Mouse (Mus musculus) heart, adult 2 months (tissue): ENCODE data around the gene Gatd1. TPM values are rescaled to one million over a fixed set of nuclear protein-coding genes. Genes with fewer than 3 reads are reported as not detected.

Experiments
- DNase-seq, 2 experiments: peaks; one replicate each; pipeline ENCODE4 v3.0.0; 2021
- H3K27ac ChIP-seq: fragments of 200-600 bp; 2 replicates; pipeline ENCODE4 v1.8.1; 2022
- H3K27me3 ChIP-seq: fragments of 200-500 bp; 2 replicates; pipeline ENCODE4 v1.6.1; 2012; ENCODE audit warnings: mild to moderate bottlenecking, low read length, inconsistent platforms, mixed read lengths; ENCODE audit not compliant: control insufficient read depth, insufficient read depth
- H3K36me3 ChIP-seq: fragments of 200-500 bp; 2 replicates; pipeline ENCODE4 v1.6.1; 2012; ENCODE audit warnings: low read length, inconsistent platforms; ENCODE audit not compliant: control insufficient read depth, insufficient read depth
- H3K4me1 ChIP-seq: fragments of 200-500 bp; 2 replicates; pipeline ENCODE4 v1.6.1; 2011; ENCODE audit warnings: low read length; ENCODE audit not compliant: control insufficient read depth, insufficient read depth
- H3K4me3 ChIP-seq: fragments of 200-600 bp; 2 replicates; pipeline ENCODE4 v1.8.1; 2022
- H3K79me2 ChIP-seq: fragments of 200-500 bp; replicated peaks from 2 replicates; pipeline ENCODE4 v1.6.1; 2012; ENCODE audit warnings: mild to moderate bottlenecking, inconsistent platforms, low read length, moderate library complexity, mixed read lengths; ENCODE audit not compliant: control insufficient read depth, insufficient read depth
- H3K9ac ChIP-seq: fragments of 200-500 bp; 2 replicates; pipeline ENCODE4 v1.6.1; 2012; ENCODE audit warnings: low read depth, mild to moderate bottlenecking, control low read depth, inconsistent platforms, low read length, mixed read lengths
- CTCF ChIP-seq: fragments of 200-600 bp; IDR thresholded peaks from 2 replicates; pipeline ENCODE4 v1.8.1; 2022; ENCODE audit warnings: antibody characterized with exemption, mild to moderate bottlenecking, moderate library complexity
- EP300 ChIP-seq: fragments of 200-500 bp; IDR thresholded peaks from 2 replicates; pipeline ENCODE4 v1.6.1; 2011; ENCODE audit warnings: low read depth, low read length, control low read depth; ENCODE audit not compliant: insufficient read depth
- POLR2A ChIP-seq: fragments of 200-500 bp; IDR thresholded peaks from 2 replicates; pipeline ENCODE4 v1.6.1; 2011; ENCODE audit warnings: mild to moderate bottlenecking, low read depth, low read length, control low read depth; ENCODE audit not compliant: insufficient read depth
- WGBS: fragments of 180-500 bp; shearing (Covaris S2); methylation state at CpG from one replicate; pipeline ENCODE4 v1.1.7; 2018; 5-methylcytosine and 5-hydroxymethylcytosine counted together
- intact Hi-C: fragments of 180-260 bp; cut with DNase I; formaldehyde crosslinking; loops from one replicate; pipeline ENCODE4 v1.15.1; 2025
- long read RNA-seq: library from polyadenylated mRNA; stranded (forward); transcript quantifications from one replicate; pipeline ENCODE4 v2.0.0, GENCODE M21; 2021
- polyA plus RNA-seq: library from polyadenylated mRNA; depleted of rRNA; stranded (reverse); fragments of >200 nt; gene quantifications from 2 replicates; pipeline ENCODE4 v1.2.3, GENCODE M21; 2012; rRNA removed
- total RNA-seq, 2 experiments: library from RNA; stranded (reverse); gene quantifications; 2 replicates each; pipeline ENCODE4 v1.2.3; 2021

Gatd1 gene
- total RNA-seq (10 to 100 TPM; 13.4 to 14.9 TPM), polyA plus RNA-seq (23.4 and 29.5 TPM in 2 replicates)
- long read RNA-seq, transcript Gatd1-201 (8 exons, 1,898 nt) = major isoform, 6 of 7 reads
- long read RNA-seq, partial matches to known transcripts = 0 of 7 reads
- long read RNA-seq, other reads (novel, unspliced or antisense) = 1 of 7 reads

- Histone ChIP-seq H3K27ac (peak within 1 kb of the TSS; percentile 96), H3K9ac (peak within 1 kb of the TSS; percentile 82), H3K36me3 (no peaks in the 10 kb centered on the region), H3K4me1 (peaks cover 2% of the 10 kb centered on the region), H3K79me2 (no peaks in the 10 kb centered on the region), H3K4me3 (peak within 1 kb of the TSS; percentile 76), H3K27me3 (no peaks in the 10 kb centered on the region)
- WGBS = under 1% methylated on average over 56 of the region's 56 CpGs
- peak; percentile 48; the same call in 1 of the 2 replicates for TF ChIP-seq EP300
- peak; percentile 50 for TF ChIP-seq CTCF
- peak; percentile 85 for TF ChIP-seq POLR2A
- intact Hi-C loops = loop anchor here (1.0 kb wide), 1 partner anchor 18 kb away; no protein-coding TSS in a partner anchor
- DNase-seq = peak; percentile 98 to 99
Measured at GRCm38 (mm10) chr7:141413809-141414584, at the start of gene Gatd1. Gatd1 (minus strand) TSS chr7:141414136.

GRCm38 (mm10) chr7:141462333-141462821 is 48.4 kb upstream of the Gatd1 start:
- H3K4me1 ChIP-seq = peaks cover 27% of the 10 kb centered on the region
- peaks cover 5% of the 10 kb centered on the region; the same call in 1 of the 2 replicates for H3K36me3 ChIP-seq
- 16% methylated on average over 5 of the region's 5 CpGs for WGBS
- peak overlapping the region; percentile 88 for H3K9ac ChIP-seq
- H3K27me3 ChIP-seq = no peaks in the 10 kb centered on the region
- peak overlapping the region; percentile 97 for H3K27ac ChIP-seq
- TF ChIP-seq EP300 (no peak), POLR2A (no peak), CTCF (no peak)
- intact Hi-C loops = no loop called here
- peak overlapping the region; percentile 83 for H3K4me3 ChIP-seq
- DNase-seq = peak in 1 of 2 experiments; percentile 63
- no peaks in the 10 kb centered on the region; the same call in 1 of the 2 replicates for H3K79me2 ChIP-seq

GRCm38 (mm10) chr7:141461521-141462332 is 47.8 kb upstream of the Gatd1 start:
- peak in 1 of 2 experiments; percentile 72 for DNase-seq
- 1% methylated on average over 59 of the region's 59 CpGs for WGBS
- no peaks in the 10 kb centered on the region for H3K27me3 ChIP-seq
- no peaks in the 10 kb centered on the region; the same call in 1 of the 2 replicates for H3K79me2 ChIP-seq
- H3K4me3 ChIP-seq = peak overlapping the region; percentile 83
- H3K36me3 ChIP-seq = peaks cover 5% of the 10 kb centered on the region; the same call in 1 of the 2 replicates
- TF ChIP-seq POLR2A (no peak; the same call in none of the 2 replicates), CTCF (peak; percentile 61)
- peak overlapping the region; percentile 97 for H3K27ac ChIP-seq
- intact Hi-C loops = no loop called here
- H3K4me1 ChIP-seq = peaks cover 29% of the 10 kb centered on the region
- H3K9ac ChIP-seq = peak overlapping the region; percentile 88

GRCm38 (mm10) chr7:141460391-141461113 is 46.6 kb upstream of the Gatd1 start, which contains the start of gene Cracr2b:
Cracr2b (plus strand) TSS chr7:141461094.
- peaks cover 29% of the 10 kb centered on the region for H3K4me1 ChIP-seq
- DNase-seq = peak; percentile 68 to 73
- no peaks in the 10 kb centered on the region for H3K27me3 ChIP-seq
- TF ChIP-seq EP300 (0 out of 2 replicates have a peak, but pooled peaks have one; percentile 17), POLR2A (peak; percentile 52), CTCF (no peak)
- no peaks in the 10 kb centered on the region; the same call in 1 of the 2 replicates for H3K79me2 ChIP-seq
- H3K27ac ChIP-seq = peak within 1 kb of the TSS; percentile 97
- WGBS = 49% methylated on average over 15 of the region's 15 CpGs
- H3K36me3 ChIP-seq = peaks cover 5% of the 10 kb centered on the region; the same call in 1 of the 2 replicates
- H3K9ac ChIP-seq = peak within 1 kb of the TSS; percentile 88
- intact Hi-C loops = no loop called here
- peak within 1 kb of the TSS; percentile 83 for H3K4me3 ChIP-seq

GRCm38 (mm10) chr7:141460001-141460390 is 46.1 kb upstream of the Gatd1 start:
- Histone ChIP-seq H3K4me3 (no peak overlapping the region), H3K79me2 (no peaks in the 10 kb centered on the region; the same call in 1 of the 2 replicates), H3K27ac (peak overlapping the region; percentile 97), H3K9ac (no peak overlapping the region), H3K27me3 (no peaks in the 10 kb centered on the region), H3K36me3 (peaks cover 5% of the 10 kb centered on the region; the same call in 1 of the 2 replicates), H3K4me1 (peaks cover 26% of the 10 kb centered on the region)
- no peak for TF ChIP-seq CTCF
- TF ChIP-seq POLR2A = no peak
- no peak for TF ChIP-seq EP300
- peak in 1 of 2 experiments; percentile 38 for DNase-seq
- intact Hi-C loops = no loop called here
- WGBS = 49% methylated on average over 5 of the region's 5 CpGs
